Mouse (Mus musculus) urinary bladder, postnatal 4 days (tissue): ENCODE data around the gene Gtf3a.
A peak's percentile ranks its signal among the peaks of the same experiment; 100 is the strongest.
"Not testable (repeated sequence)": the region's sequence is repeated elsewhere in the genome, so short reads cannot be mapped to it uniquely, and the experiment has no call there.

Experiments
- DNase-seq, 2 experiments: peaks; one replicate each; pipeline ENCODE4 v3.0.0; 2021 to 2022; ENCODE audit warnings: low spot score in 2 of 2

Gtf3a gene

GRCm38 (mm10) chr5:146937541-146938503, 10.6 kb upstream of the Gtf3a start:
- no peak for DNase-seq

- DNase-seq: no peak
Measured at GRCm38 (mm10) chr5:146939109-146939796, 9.2 kb upstream of the Gtf3a start.

GRCm38 (mm10) chr5:146940219-146940618, 8.2 kb upstream of the Gtf3a start:
- DNase-seq: no peak

- not testable (repeated sequence) for DNase-seq
Measured at GRCm38 (mm10) chr5:146941939-146942338, 6.5 kb upstream of the Gtf3a start.

- DNase-seq: no peak
Measured at GRCm38 (mm10) chr5:146942965-146943364, 5.5 kb upstream of the Gtf3a start.

GRCm38 (mm10) chr5:146944568-146944967, 3.9 kb upstream of the Gtf3a start:
- DNase-seq: no peak

GRCm38 (mm10) chr5:146946682-146947081, 1.8 kb upstream of the Gtf3a start:
- DNase-seq: no peak

GRCm38 (mm10) chr5:146947497-146947896, 960 bp upstream of the Gtf3a start:
- DNase-seq: no peak

- no peak for DNase-seq
Measured at GRCm38 (mm10) chr5:146948041-146948507, 383 bp upstream of the Gtf3a start.

- DNase-seq: no peak
Measured at GRCm38 (mm10) chr5:146954576-146954975, 6.1 kb downstream of the Gtf3a start.

- no peak for DNase-seq
Measured at GRCm38 (mm10) chr5:146955651-146956050, 7.2 kb downstream of the Gtf3a start.

GRCm38 (mm10) chr5:146956678-146957077, 8.2 kb downstream of the Gtf3a start:
- DNase-seq: no peak

GRCm38 (mm10) chr5:146963118-146963936, 14.9 kb downstream of the Gtf3a start, which contains the start of gene Mtif3:
Gene Mtif3, minus strand, starts transcription at chr5:146963800.
- DNase-seq: peak; percentile 76 to 77

- DNase-seq: no peak
Measured at GRCm38 (mm10) chr5:146963937-146964278, 15.5 kb downstream of the Gtf3a start.

GRCm38 (mm10) chr5:146968695-146969393, 20.4 kb downstream of the Gtf3a start:
- no peak for DNase-seq

GRCm38 (mm10) chr5:146971776-146972561, 23.5 kb downstream of the Gtf3a start:
- no peak for DNase-seq

- DNase-seq: no peak
Measured at GRCm38 (mm10) chr5:146973353-146973752, 24.9 kb downstream of the Gtf3a start.

- no peak for DNase-seq
Measured at GRCm38 (mm10) chr5:146973858-146974780, 25.7 kb downstream of the Gtf3a start.

GRCm38 (mm10) chr5:146974781-146975123, 26.3 kb downstream of the Gtf3a start:
- no peak for DNase-seq
